ENCODE assay signal across 17 mouse cellular contexts in the genomic region with DNA sequence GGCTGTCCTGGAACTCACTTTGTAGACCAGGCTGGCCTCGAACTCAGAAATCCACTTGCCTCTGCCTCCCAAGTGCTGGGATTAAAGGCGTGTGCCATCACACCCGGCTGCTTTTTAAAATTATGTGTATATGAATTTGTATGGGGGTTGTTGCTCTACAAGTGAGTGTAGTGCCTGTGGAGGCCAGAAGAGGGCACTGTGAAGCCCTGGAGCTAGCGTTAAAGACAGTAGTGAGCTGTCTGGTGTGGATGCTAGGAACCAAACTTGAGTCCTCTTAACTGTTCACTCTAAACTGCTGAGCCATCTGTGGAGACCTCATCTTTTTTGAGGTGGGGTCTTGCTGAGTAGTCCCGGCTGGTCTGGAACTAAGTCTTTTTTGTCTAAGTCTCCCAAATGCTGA. TPM values are rescaled to one million over a fixed set of nuclear protein-coding genes. Genes with fewer than 3 reads are reported as not detected.
DNase-seq lines count a peak whose midpoint lies in the region; ATAC-seq and TF ChIP-seq lines count a peak whose summit lies in the region.
"Had no signal": no experiment of that assay in that cellular context is flagged by ENCODE, and none has a peak within 500 bp of the region (broad histone marks: within the 10 kb centered on the region; RNA-seq: fewer than 3 reads in every experiment).

No protein-coding gene starts in this region.

- H3K4me1 ChIP-seq in lung, postnatal 0 days (ENCODE audit: insufficient read depth, low read depth, low read length) = no peaks in the 10 kb centered on the region
- no peaks in the 10 kb centered on the region for H3K4me1 ChIP-seq in ES-Bruce4 (ENCODE audit: control insufficient read depth, insufficient read depth, low read length)
- no peaks in the 10 kb centered on the region for H3K4me1 ChIP-seq in cortical plate, adult 2 months (ENCODE audit: control insufficient read depth, insufficient read depth, low read length)
- H3K4me1 ChIP-seq: heart, embryonic 12.5 days; kidney, embryonic 15.5 days; limb, embryonic 10.5 days had no signal

- H3K27me3 ChIP-seq in lung, postnatal 0 days (replicated peaks; ENCODE audit: insufficient read depth, low read length) = no peaks in the 10 kb centered on the region
- H3K27me3 ChIP-seq in ES-Bruce4 (ENCODE audit: control insufficient read depth, insufficient read depth, low read length, poor library complexity, severe bottlenecking) = no peaks in the 10 kb centered on the region
- H3K27me3 ChIP-seq: heart, embryonic 12.5 days; kidney, embryonic 15.5 days had no signal

- H3K4me2 ChIP-seq in lung, postnatal 0 days (replicated peaks; ENCODE audit: low read depth, low read length) = no peak overlapping the region
- H3K4me2 ChIP-seq: heart, embryonic 12.5 days; kidney, embryonic 15.5 days; lung, embryonic 14.5 days had no signal

- WGBS in lung, postnatal 0 days = 63% methylated on average over 5 of the region's 5 CpGs

- no peak for DNase-seq in gastrocnemius, adult 2 months
- no peak for DNase-seq in gastrocnemius, postnatal 10 days
- DNase-seq in lung, postnatal 0 days (ENCODE audit: low spot score) = no peak
- DNase-seq in lung, postnatal 25 days (ENCODE audit: low spot score) = no peak
- no peak for DNase-seq in kidney, postnatal 25 days
- DNase-seq in ovary, adult 18-20 months (ENCODE audit: low spot score) = no peak
- DNase-seq: adrenal gland, postnatal 36 days; cerebellum, adult 8-10 months; lung, embryonic 14.5 days had no signal

- no peak for TF ChIP-seq POLR2A in ES-Bruce4 (IDR thresholded peaks at IDR 0.05; ENCODE audit: insufficient read depth, low read length)
- TF ChIP-seq POLR2A in cortical plate, adult 2 months (IDR thresholded peaks at IDR 0.05; ENCODE audit: extremely low read depth, insufficient read depth, low read length) = no peak

- TF ChIP-seq EP300 in lung, postnatal 0 days (IDR thresholded peaks at IDR 0.05) = no peak
- TF ChIP-seq EP300 in ES-Bruce4 (IDR thresholded peaks at IDR 0.05; ENCODE audit: insufficient read depth, low read depth, low read length) = no peak

- H3K36me3 ChIP-seq in lung, postnatal 0 days (ENCODE audit: insufficient read depth, low read length) = no peaks in the 10 kb centered on the region
- no peaks in the 10 kb centered on the region for H3K36me3 ChIP-seq in ES-Bruce4 (ENCODE audit: control insufficient read depth, insufficient read depth, low read length, poor library complexity, severe bottlenecking)
- H3K36me3 ChIP-seq: heart, embryonic 12.5 days; kidney, embryonic 15.5 days; limb, embryonic 10.5 days had no signal

- ATAC-seq in lung, postnatal 0 days = no peak

- intact Hi-C loops in gastrocnemius, adult 2 months (cut with DNase I) = no loop called here

- H3K4me3 ChIP-seq in gastrocnemius, adult 2 months = no peak overlapping the region
- H3K4me3 ChIP-seq in lung, postnatal 0 days (ENCODE audit: low read depth, low read length) = no peak overlapping the region
- H3K4me3 ChIP-seq in ES-Bruce4 (ENCODE audit: low read depth, low read length) = no peak overlapping the region
- H3K4me3 ChIP-seq in cortical plate, adult 2 months (ENCODE audit: insufficient read depth, low read length) = no peak overlapping the region
- H3K4me3 ChIP-seq: heart, embryonic 12.5 days; kidney, embryonic 15.5 days; limb, embryonic 10.5 days had no signal

- H3K9ac ChIP-seq in lung, postnatal 0 days (replicated peaks; ENCODE audit: low read depth) = no peak overlapping the region
- no peak overlapping the region for H3K9ac ChIP-seq in ES-Bruce4 (ENCODE audit: low read depth, poor library complexity, severe bottlenecking)
- H3K9ac ChIP-seq: heart, embryonic 12.5 days; kidney, embryonic 15.5 days; lung, embryonic 14.5 days had no signal

- TF ChIP-seq CTCF in gastrocnemius, adult 2 months (IDR thresholded peaks at IDR 0.05) = 0 out of 2 replicates have a peak, but pooled peaks have one; percentile 10
- peak; percentile 30; the same call in 1 of the 2 replicates for TF ChIP-seq CTCF in lung, postnatal 0 days (IDR thresholded peaks at IDR 0.05)
- peak; percentile 73 for TF ChIP-seq CTCF in ES-Bruce4 (IDR thresholded peaks at IDR 0.05; ENCODE audit: low read depth, low read length)
- TF ChIP-seq CTCF in cortical plate, adult 2 months (IDR thresholded peaks at IDR 0.05; ENCODE audit: extremely low read depth, insufficient read depth, low read length) = peak; percentile 48; the same call in 1 of the 2 replicates

- H3K9me3 ChIP-seq in lung, postnatal 0 days (ENCODE audit: low read length) = no peaks in the 10 kb centered on the region
- no peaks in the 10 kb centered on the region for H3K9me3 ChIP-seq in ES-Bruce4 (replicated peaks; ENCODE audit: control insufficient read depth, insufficient read depth, low read length, poor library complexity, severe bottlenecking)
- H3K9me3 ChIP-seq: heart, embryonic 12.5 days; kidney, embryonic 15.5 days; limb, embryonic 10.5 days had no signal

- no peak overlapping the region for H3K27ac ChIP-seq in gastrocnemius, adult 2 months
- H3K27ac ChIP-seq in lung, postnatal 0 days (ENCODE audit: low read length) = no peak overlapping the region
- no peak overlapping the region for H3K27ac ChIP-seq in ES-Bruce4 (ENCODE audit: insufficient read depth, low read length)
- H3K27ac ChIP-seq in cortical plate, adult 2 months (ENCODE audit: insufficient read depth, low read length) = no peak overlapping the region
- H3K27ac ChIP-seq: kidney, embryonic 15.5 days; limb, embryonic 10.5 days had no signal

RNA-seq across cellular contexts. Expression of a gene that starts 13.2 kb away (rescaled TPM):
- total RNA-seq in gastrocnemius, adult 2 months (2021) = 100 to 1,000 TPM; 231 to 243 TPM
- total RNA-seq in gastrocnemius, postnatal 10 days (2021) = 100 to 1,000 TPM; 163 to 166 TPM
- polyA plus RNA-seq in lung, postnatal 0 days (2015; fragmentation: Nextera tagmentation; extraction: Ambion mirVana) = 488 and 561 TPM in 2 replicates
- 84.4 and 97.6 TPM in 2 replicates for polyA plus RNA-seq in ES-Bruce4 (2011; ENCODE audit: insufficient read depth, insufficient read length, low read depth, missing spikeins)
- polyA plus RNA-seq in cortical plate, adult 2 months (2012; rRNA removed) = 396 and 421 TPM in 2 replicates

RNA-seq across cellular contexts. Expression of a gene that starts 20.0 kb away (rescaled TPM):
- not detected for total RNA-seq in gastrocnemius, adult 2 months (2021)
- total RNA-seq in gastrocnemius, postnatal 10 days (2021) = 1 to 10 TPM; 1.9 to 4.0 TPM
- 0.57 and 0.73 TPM in 2 replicates for polyA plus RNA-seq in lung, postnatal 0 days (2015; fragmentation: Nextera tagmentation; extraction: Ambion mirVana)
- polyA plus RNA-seq in ES-Bruce4 (2011; ENCODE audit: insufficient read depth, insufficient read length, low read depth, missing spikeins) = 7.0 and 9.4 TPM in 2 replicates
- polyA plus RNA-seq in cortical plate, adult 2 months (2012; rRNA removed) = 899 and 943 TPM in 2 replicates

RNA-seq across cellular contexts. Expression of a gene that starts 41.5 kb away (rescaled TPM):
- total RNA-seq in gastrocnemius, adult 2 months (2021) = not detected
- not detected for total RNA-seq in gastrocnemius, postnatal 10 days (2021)
- polyA plus RNA-seq in lung, postnatal 0 days (2015; fragmentation: Nextera tagmentation; extraction: Ambion mirVana) = not detected in 2 replicates
- not detected in 2 replicates for polyA plus RNA-seq in ES-Bruce4 (2011; ENCODE audit: insufficient read depth, insufficient read length, low read depth, missing spikeins)
- polyA plus RNA-seq in cortical plate, adult 2 months (2012; rRNA removed) = 0.15 TPM in 1 of 2 replicates, not detected in the other
- total RNA-seq: adrenal gland, postnatal 36 days; gastrocnemius, adult 8-10 months; layer of hippocampus, postnatal 14 days had no signal
- polyA plus RNA-seq: heart, embryonic 12.5 days; kidney, embryonic 15.5 days; limb, embryonic 10.5 days; lung, embryonic 14.5 days; small intestine, adult 2 months had no signal

Comparison
In these comparisons a context has a peak if more than half of its experiments do, and no peak if none do; other contexts are left out.
1. CTCF ChIP-seq: peak in every context shown above with its lines; median percentile 73 in ES-Bruce4; 48 in cortical plate, adult 2 months; 30 in lung, postnatal 0 days; 10 in gastrocnemius, adult 2 months.
2. RNA of a gene that starts 20.0 kb away (polyA plus RNA-seq): 899 to 943 TPM in cortical plate, adult 2 months; 7.0 to 9.4 TPM in ES-Bruce4 and 0.57 to 0.73 TPM in lung, postnatal 0 days; every median in the first group is over 10 times any median in the second.